Mouse (Mus musculus) G1E (cell line): ENCODE measurements around the gene Ndufa5.

Experiments
- CTCF ChIP-seq: IDR thresholded peaks from 2 replicates; pipeline ENCODE4 v1.5.1; 2012; ENCODE audit warnings: low read depth, low read length, inconsistent platforms, mixed read lengths
- GATA1 ChIP-seq: IDR thresholded peaks from 2 replicates; pipeline ENCODE4 v1.6.1; 2012; ENCODE audit warnings: borderline replicate concordance, low read length, inconsistent platforms, mixed read lengths
- GATA2 ChIP-seq: IDR thresholded peaks from 2 replicates; pipeline ENCODE4 v1.6.1; 2012; ENCODE audit warnings: low read depth, low read length, inconsistent platforms, borderline replicate concordance
- POLR2AphosphoS5 ChIP-seq: IDR thresholded peaks from 2 replicates; pipeline ENCODE4 v1.6.1; 2012; ENCODE audit warnings: low read depth, low read length, inconsistent platforms; ENCODE audit not compliant: insufficient replicate concordance
- TAL1 ChIP-seq: conservative IDR thresholded peaks from 2 replicates; pipeline ENCODE4 v1.6.1; 2012; ENCODE audit warnings: low read depth, low read length, inconsistent platforms, mixed read lengths

- TF ChIP-seq CTCF (no peak), GATA1 (no peak), TAL1 (no peak), POLR2AphosphoS5 (no peak), GATA2 (no peak)
Measured at GRCm38 (mm10) chr6:24540106-24540505, 12.3 kb upstream of the Ndufa5 start.
